Mouse (Mus musculus) E14TG2a.4 (cell line): ENCODE measurements at regions not wholly inside any gene's neighbourhood (a gene's known extent, or its start where the extent isn't known, plus 50 kb on each side); places are given as distances from the start of the nearest gene placed in this dataset.

Experiments
- CTCF ChIP-seq: conservative IDR thresholded peaks from 2 replicates; pipeline ENCODE4 v1.5.1; 2014; ENCODE audit warnings: low read length
- NANOG ChIP-seq: IDR thresholded peaks from 2 replicates; pipeline ENCODE4 v1.6.1; 2014; ENCODE audit warnings: borderline replicate concordance, low read length, mixed read lengths
- POU5F1 ChIP-seq: IDR thresholded peaks from 2 replicates; pipeline ENCODE4 v1.6.1; 2014; ENCODE audit warnings: low read length, borderline replicate concordance

GRCm38 (mm10) chr3:65002578-65002977 lies 106.6 kb upstream of the Kcnab1 start:
- no peak for TF ChIP-seq CTCF
- TF ChIP-seq NANOG, result no peak
- TF ChIP-seq POU5F1, result no peak
